Mouse (Mus musculus) liver, embryonic 13.5 days (tissue): ENCODE results near the gene Herc3. TPM values are rescaled to one million over a fixed set of nuclear protein-coding genes. Genes with fewer than 3 reads are reported as not detected.

ENCODE experiments used
- ATAC-seq: fragments of 200-750 bp; cut with Nextera tagmentation; 2 replicates; pipeline ENCODE4 v1.8.0; 2017; ENCODE audit warnings: low read depth, mild to moderate bottlenecking, moderate number of reproducible peaks, moderate library complexity
- DNase-seq: peaks from one replicate; pipeline ENCODE4 v3.0.0; 2022
- H3K27ac ChIP-seq: fragments of 300-500 bp; sonication (generic); 2 replicates; pipeline ENCODE4 v1.5.1; 2015; ENCODE audit warnings: moderate library complexity, mild to moderate bottlenecking, inconsistent platforms
- H3K27me3 ChIP-seq: fragments of 300-500 bp; sonication (generic); 2 replicates; pipeline ENCODE4 v1.6.1; 2015; ENCODE audit warnings: mild to moderate bottlenecking, inconsistent platforms
- H3K36me3 ChIP-seq: fragments of 300-500 bp; sonication (generic); 2 replicates; pipeline ENCODE4 v1.6.1; 2015; ENCODE audit warnings: mild to moderate bottlenecking, inconsistent platforms
- H3K4me1 ChIP-seq: fragments of 300-500 bp; sonication (generic); replicated peaks from 2 replicates; pipeline ENCODE4 v1.6.1; 2015; ENCODE audit warnings: inconsistent platforms
- H3K4me2 ChIP-seq: fragments of 300-500 bp; sonication (generic); 2 replicates; pipeline ENCODE4 v1.6.1; 2015; ENCODE audit warnings: inconsistent platforms, mild to moderate bottlenecking, moderate library complexity
- H3K4me3 ChIP-seq: fragments of 300-500 bp; sonication (generic); replicated peaks from 2 replicates; pipeline ENCODE4 v1.5.1; 2015; ENCODE audit warnings: mild to moderate bottlenecking, inconsistent platforms
- H3K9ac ChIP-seq: fragments of 300-500 bp; sonication (generic); 2 replicates; pipeline ENCODE4 v1.6.1; 2015; ENCODE audit warnings: mild to moderate bottlenecking, inconsistent platforms
- H3K9me3 ChIP-seq: fragments of 300-500 bp; sonication (generic); replicated peaks from 2 replicates; pipeline ENCODE4 v1.6.1; 2016; ENCODE audit warnings: inconsistent platforms
- WGBS: fragments of 180-500 bp; shearing (Covaris S2); methylation state at CpG from one replicate; pipeline ENCODE4 v1.1.7; 2015; ENCODE audit not compliant: insufficient replicate concordance; 5-methylcytosine and 5-hydroxymethylcytosine counted together
- polyA plus RNA-seq: library from polyadenylated mRNA; unstranded; fragments of >200 nt; fragmentation: Nextera tagmentation; extraction: Ambion mirVana; gene quantifications from 2 replicates; pipeline ENCODE4 v1.2.1, GENCODE M21; 2015

Herc3 gene
- polyA plus RNA-seq, 1 experiment from 2014 or later, result 1.8 TPM

DNA sequence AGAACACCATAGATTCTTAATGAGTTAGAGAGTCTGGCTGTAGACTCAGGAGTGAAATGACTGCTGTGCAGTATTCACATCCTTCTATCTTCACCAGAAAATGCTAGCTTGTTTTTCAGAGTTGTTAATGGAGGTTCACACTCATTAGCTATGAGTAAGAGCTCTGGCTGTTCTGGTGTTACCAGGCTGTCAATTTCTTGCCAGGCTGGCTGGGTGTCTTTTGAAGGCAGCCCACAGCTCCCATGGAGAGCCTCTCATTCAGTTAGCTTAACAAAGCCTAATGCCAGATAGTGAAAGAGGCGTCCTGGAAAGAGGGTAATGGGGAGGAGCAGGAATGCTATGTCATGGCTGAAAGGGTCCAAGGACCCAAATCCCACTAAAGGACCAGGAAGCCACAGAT is 6.7 kb downstream of the Herc3 start:
- Histone ChIP-seq H3K27me3 (no peaks in the 10 kb centered on the region), H3K4me2 (no peak overlapping the region), H3K9me3 (no peaks in the 10 kb centered on the region), H3K36me3 (no peaks in the 10 kb centered on the region), H3K27ac (no peak overlapping the region), H3K4me1 (no peaks in the 10 kb centered on the region; the same call in 1 of the 2 replicates), H3K4me3 (no peak overlapping the region), H3K9ac (no peak overlapping the region)
- ATAC-seq (no peak), DNase-seq (no peak)
- WGBS, result 36% methylated on average over 1 of the region's 1 CpGs

DNA sequence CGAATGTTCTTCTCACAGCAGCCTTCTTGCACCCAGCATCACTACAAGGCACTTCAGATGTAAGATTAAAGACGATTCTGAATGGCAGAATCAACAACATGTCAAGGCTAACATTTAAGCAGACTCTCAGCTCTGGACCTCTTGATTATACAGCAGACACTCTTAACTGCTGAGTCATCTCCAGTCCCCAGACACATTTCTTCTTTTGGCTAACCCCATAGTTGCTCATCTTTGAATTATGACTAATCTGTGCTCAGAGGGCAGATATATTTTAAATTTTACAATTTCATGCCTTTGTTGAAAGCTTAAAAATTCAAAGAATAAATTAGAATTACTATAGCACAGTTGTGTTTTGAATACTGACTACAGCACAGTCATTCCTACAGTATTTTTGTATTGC is 9.9 kb downstream of the Herc3 start:
- H3K9ac ChIP-seq, result no peak overlapping the region
- H3K4me1 ChIP-seq, result no peaks in the 10 kb centered on the region; the same call in 1 of the 2 replicates
- no peaks in the 10 kb centered on the region for H3K9me3 ChIP-seq
- H3K27ac ChIP-seq, result no peak overlapping the region
- no peaks in the 10 kb centered on the region for H3K36me3 ChIP-seq
- no peak for ATAC-seq
- 38% methylated on average over 2 of the region's 2 CpGs for WGBS
- no peaks in the 10 kb centered on the region for H3K27me3 ChIP-seq
- H3K4me2 ChIP-seq, result no peak overlapping the region
- no peak overlapping the region for H3K4me3 ChIP-seq
- DNase-seq, result no peak

- ATAC-seq, result no peak
- H3K4me1 ChIP-seq, result peaks cover 4% of the 10 kb centered on the region; the same call in 1 of the 2 replicates
- H3K4me3 ChIP-seq, result no peak overlapping the region
- 39% methylated on average over 2 of the region's 2 CpGs for WGBS
- no peaks in the 10 kb centered on the region for H3K9me3 ChIP-seq
- H3K27ac ChIP-seq, result no peak overlapping the region
- H3K4me2 ChIP-seq, result no peak overlapping the region
- no peak overlapping the region for H3K9ac ChIP-seq
- no peak for DNase-seq
- H3K36me3 ChIP-seq, result no peaks in the 10 kb centered on the region
- no peaks in the 10 kb centered on the region for H3K27me3 ChIP-seq
Observed at GRCm38 (mm10) chr6:58842186-58842585, 10.9 kb downstream of the Herc3 start.

DNA sequence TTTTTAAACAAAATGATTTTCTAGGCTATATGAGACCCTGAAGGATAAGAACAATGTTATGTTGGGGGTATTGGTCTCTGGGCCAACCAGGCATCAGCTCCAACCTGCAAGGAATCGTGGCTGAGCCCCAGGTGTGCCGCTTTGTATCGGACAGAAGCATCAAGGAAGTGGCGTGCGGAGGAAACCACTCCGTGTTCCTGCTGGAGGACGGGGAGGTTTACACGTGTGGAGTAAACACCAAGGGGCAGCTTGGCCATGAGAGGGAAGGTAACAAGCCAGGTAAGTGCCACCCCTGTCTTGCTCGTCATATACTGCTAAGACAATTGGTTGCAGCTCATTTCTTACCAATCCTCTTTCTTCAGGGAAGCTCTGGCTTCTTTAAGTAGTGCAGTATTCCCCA is 12.3 kb downstream of the Herc3 start:
- no peak overlapping the region for H3K4me3 ChIP-seq
- H3K9me3 ChIP-seq, result no peaks in the 10 kb centered on the region
- no peak for DNase-seq
- H3K27me3 ChIP-seq, result no peaks in the 10 kb centered on the region
- 72% methylated on average over 9 of the region's 9 CpGs for WGBS
- H3K9ac ChIP-seq, result no peak overlapping the region
- no peaks in the 10 kb centered on the region for H3K36me3 ChIP-seq
- no peak overlapping the region for H3K4me2 ChIP-seq
- no peak for ATAC-seq
- H3K4me1 ChIP-seq, result peaks cover 4% of the 10 kb centered on the region; the same call in 1 of the 2 replicates
- no peak overlapping the region for H3K27ac ChIP-seq

DNA sequence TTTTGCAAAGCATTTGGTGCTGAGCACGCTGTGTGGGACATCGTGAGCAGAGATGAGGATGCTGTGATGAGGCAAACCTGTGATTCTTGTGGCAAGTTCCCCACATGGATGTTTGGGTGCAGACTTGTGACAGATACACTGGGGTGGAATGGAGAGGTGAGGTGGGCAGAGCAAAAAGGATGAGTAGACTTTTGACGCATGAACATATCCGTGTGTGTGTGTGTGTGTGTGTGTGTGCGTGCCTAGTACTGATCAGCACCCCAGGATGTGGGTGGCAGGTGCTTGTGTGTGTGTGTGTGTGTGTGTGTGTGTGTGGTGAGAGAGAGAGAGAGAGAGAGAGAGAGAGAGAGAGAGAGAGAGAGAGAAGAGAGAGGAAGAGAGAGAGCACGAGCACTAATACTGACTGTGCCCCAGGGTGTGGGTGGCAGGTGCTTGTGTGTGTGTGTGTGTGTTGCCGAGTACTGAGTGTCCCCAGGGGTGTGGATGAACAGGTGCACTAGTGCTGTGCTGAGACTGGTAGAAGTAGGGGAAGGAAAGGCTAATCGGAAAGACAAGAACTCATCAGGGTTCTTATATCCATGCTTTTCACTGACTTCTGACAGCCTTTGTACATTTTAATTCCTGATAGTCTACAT is 13.0 kb downstream of the Herc3 start:
- Histone ChIP-seq H3K4me1 (peaks cover 4% of the 10 kb centered on the region; the same call in 1 of the 2 replicates), H3K27ac (no peak overlapping the region), H3K9me3 (no peaks in the 10 kb centered on the region), H3K4me3 (no peak overlapping the region), H3K27me3 (no peaks in the 10 kb centered on the region), H3K36me3 (no peaks in the 10 kb centered on the region), H3K9ac (no peak overlapping the region), H3K4me2 (no peak overlapping the region)
- DNase-seq, result no peak
- 74% methylated on average over 8 of the region's 8 CpGs for WGBS
- no peak for ATAC-seq

GRCm38 (mm10) chr6:58846850-58847692 is 15.8 kb downstream of the Herc3 start:
- ATAC-seq, result peak; percentile 31; the same call in 1 of the 2 replicates
- no peak overlapping the region for H3K27ac ChIP-seq

GRCm38 (mm10) chr6:58847836-58848235 is 16.6 kb downstream of the Herc3 start:
- DNase-seq (no peak), ATAC-seq (no peak)
- Histone ChIP-seq H3K9ac (no peak overlapping the region), H3K4me2 (no peak overlapping the region), H3K4me1 (peaks cover 4% of the 10 kb centered on the region; the same call in 1 of the 2 replicates), H3K27ac (no peak overlapping the region), H3K4me3 (no peak overlapping the region), H3K9me3 (no peaks in the 10 kb centered on the region), H3K36me3 (no peaks in the 10 kb centered on the region), H3K27me3 (no peaks in the 10 kb centered on the region)
- WGBS, result 80% methylated on average over 5 of the region's 5 CpGs

More at GRCm38 (mm10) chr6:58846850-58847692, 15.8 kb downstream of the Herc3 start:
- Histone ChIP-seq H3K4me2 (no peak overlapping the region), H3K36me3 (no peaks in the 10 kb centered on the region), H3K9ac (no peak overlapping the region), H3K9me3 (no peaks in the 10 kb centered on the region), H3K4me1 (peaks cover 4% of the 10 kb centered on the region; the same call in 1 of the 2 replicates), H3K4me3 (no peak overlapping the region), H3K27me3 (no peaks in the 10 kb centered on the region)
- 69% methylated on average over 9 of the region's 9 CpGs for WGBS
- no peak for DNase-seq

DNA sequence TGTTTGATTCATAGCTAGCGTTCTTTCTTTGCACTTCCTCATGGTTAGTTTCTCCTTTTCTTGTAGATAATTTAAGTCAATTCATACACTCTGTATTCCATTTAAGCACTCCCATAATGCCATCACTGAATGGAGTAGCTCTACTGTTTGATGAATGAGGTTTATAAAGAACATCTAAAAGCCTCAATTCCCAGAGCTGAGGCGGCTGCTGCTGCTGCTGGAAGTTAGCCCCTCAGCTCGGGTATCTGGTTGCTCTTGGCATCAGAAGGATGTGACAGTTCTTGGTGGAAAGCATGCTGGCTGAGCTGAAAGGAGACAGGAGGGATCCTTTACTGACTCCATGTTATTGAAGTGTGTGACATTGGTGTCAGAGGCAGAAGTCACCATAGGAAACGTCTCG is 18.1 kb downstream of the Herc3 start:
- Histone ChIP-seq H3K4me3 (no peak overlapping the region), H3K4me1 (peaks cover 4% of the 10 kb centered on the region; the same call in 1 of the 2 replicates), H3K27me3 (no peaks in the 10 kb centered on the region), H3K36me3 (no peaks in the 10 kb centered on the region), H3K27ac (no peak overlapping the region), H3K9ac (no peak overlapping the region), H3K9me3 (no peaks in the 10 kb centered on the region), H3K4me2 (no peak overlapping the region)
- WGBS, result 64% methylated on average over 5 of the region's 5 CpGs
- DNase-seq (no peak), ATAC-seq (no peak)

- DNase-seq (no peak), ATAC-seq (no peak)
- 73% methylated on average over 10 of the region's 10 CpGs for WGBS
- Histone ChIP-seq H3K4me2 (no peak overlapping the region), H3K4me1 (0 out of 2 replicates have a peak, but pooled peaks cover 3% of the 10 kb centered on the region), H3K27me3 (no peaks in the 10 kb centered on the region), H3K9me3 (no peaks in the 10 kb centered on the region), H3K27ac (no peak overlapping the region), H3K4me3 (no peak overlapping the region), H3K36me3 (no peaks in the 10 kb centered on the region), H3K9ac (no peak overlapping the region)
Observed at GRCm38 (mm10) chr6:58855676-58856367, 24.6 kb downstream of the Herc3 start.

- ATAC-seq (no peak), DNase-seq (no peak)
- Histone ChIP-seq H3K4me1 (0 out of 2 replicates have a peak, but pooled peaks cover 3% of the 10 kb centered on the region), H3K4me2 (no peak overlapping the region), H3K27ac (no peak overlapping the region), H3K9me3 (no peaks in the 10 kb centered on the region), H3K36me3 (no peaks in the 10 kb centered on the region), H3K4me3 (no peak overlapping the region), H3K9ac (no peak overlapping the region), H3K27me3 (no peaks in the 10 kb centered on the region)
- 66% methylated on average over 2 of the region's 2 CpGs for WGBS
Observed at GRCm38 (mm10) chr6:58856494-58856893, 25.2 kb downstream of the Herc3 start.

- ATAC-seq, result no peak
Observed at GRCm38 (mm10) chr6:58859517-58859916, 28.3 kb downstream of the Herc3 start.

More at GRCm38 (mm10) chr6:58859517-58859916, 28.3 kb downstream of the Herc3 start:
- H3K4me3 ChIP-seq, result no peak overlapping the region
- 0 out of 2 replicates have a peak, but pooled peaks cover 3% of the 10 kb centered on the region for H3K4me1 ChIP-seq
- no peaks in the 10 kb centered on the region for H3K9me3 ChIP-seq
- H3K9ac ChIP-seq, result no peak overlapping the region
- H3K27me3 ChIP-seq, result no peaks in the 10 kb centered on the region
- WGBS, result 69% methylated on average over 4 of the region's 4 CpGs
- H3K36me3 ChIP-seq, result no peaks in the 10 kb centered on the region
- no peak overlapping the region for H3K27ac ChIP-seq
- no peak overlapping the region for H3K4me2 ChIP-seq
- no peak for DNase-seq
